Mouse (Mus musculus): Measurements from ENCODE around the gene Trpm5. TPM values are rescaled to one million over a fixed set of nuclear protein-coding genes. Genes with fewer than 3 reads are reported as not detected.

Trpm5 gene
- polyA plus RNA-seq, 1 experiment, result 13.1 TPM

GRCm38 (mm10) chr7:143062704-143063103 lies 31.7 kb downstream of the Trpm5 start:
- WGBS, result 41% methylated on average over 2 of the region's 2 CpGs
- Histone ChIP-seq H3K27me3 (ENCODE audit: control insufficient read depth, insufficient read depth, low read length) (no peaks in the 10 kb centered on the region), H3K4me3 (ENCODE audit: low read depth, low read length) (no peak overlapping the region), H3K4me1 (ENCODE audit: control insufficient read depth, insufficient read depth, insufficient read length, low read length) (peaks cover 29% of the 10 kb centered on the region), H3K27ac (ENCODE audit: insufficient read depth, low read depth, low read length) (no peak overlapping the region), H3K36me3 (ENCODE audit: control insufficient read depth, insufficient read depth, low read length) (peaks cover 41% of the 10 kb centered on the region)
- TF ChIP-seq CTCF (IDR thresholded peaks at IDR 0.05; ENCODE audit: extremely low read depth, insufficient read length, insufficient replicate concordance, low read depth, low read length) (no peak), POLR2A (IDR thresholded peaks at IDR 0.05; ENCODE audit: low read depth, low read length) (no peak)

- Histone ChIP-seq H3K27ac (ENCODE audit: insufficient read depth, low read depth, low read length) (peak overlapping the region; percentile 79), H3K27me3 (ENCODE audit: control insufficient read depth, insufficient read depth, low read length) (no peaks in the 10 kb centered on the region), H3K4me3 (ENCODE audit: low read depth, low read length) (no peak overlapping the region), H3K36me3 (ENCODE audit: control insufficient read depth, insufficient read depth, low read length) (peaks cover 19% of the 10 kb centered on the region), H3K4me1 (ENCODE audit: control insufficient read depth, insufficient read depth, insufficient read length, low read length) (peaks cover 56% of the 10 kb centered on the region)
- WGBS, result 17% methylated on average over 5 of the region's 5 CpGs
- TF ChIP-seq CTCF (IDR thresholded peaks at IDR 0.05; ENCODE audit: extremely low read depth, insufficient read length, insufficient replicate concordance, low read depth, low read length) (no peak), POLR2A (IDR thresholded peaks at IDR 0.05; ENCODE audit: low read depth, low read length) (no peak)
These were observed 35.1 kb downstream of the Trpm5 start for GRCm38 (mm10) chr7:143059202-143059870.

DNA sequence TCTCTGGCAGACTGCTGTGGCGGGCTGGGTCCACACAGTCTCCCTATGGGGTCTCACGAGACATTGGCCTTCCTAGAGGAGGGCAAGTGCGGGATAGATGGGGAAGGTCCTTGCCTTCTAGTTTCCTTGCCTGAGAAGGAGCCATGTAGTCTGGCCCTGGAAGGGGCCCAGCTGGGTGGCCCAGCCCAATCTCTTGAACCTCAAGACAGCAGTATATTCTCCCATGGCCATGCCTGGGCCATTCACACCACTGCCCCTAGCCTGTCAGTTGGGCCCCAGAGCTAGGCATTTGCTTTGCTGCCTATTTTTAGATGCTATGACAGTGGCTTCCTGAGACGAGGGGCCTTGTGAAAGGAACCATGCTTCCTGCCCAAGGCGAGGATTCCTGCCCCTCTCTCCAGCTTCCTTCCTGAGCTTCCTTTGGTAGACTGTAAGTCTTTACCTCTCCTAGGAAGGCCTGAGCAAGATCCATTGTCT lies 36.2 kb downstream of the Trpm5 start:
- 43% methylated on average over 5 of the region's 5 CpGs for WGBS
- H3K27me3 ChIP-seq (ENCODE audit: control insufficient read depth, insufficient read depth, low read length), result no peaks in the 10 kb centered on the region
- H3K4me3 ChIP-seq (ENCODE audit: low read depth, low read length), result no peak overlapping the region
- peaks cover 13% of the 10 kb centered on the region for H3K36me3 ChIP-seq (ENCODE audit: control insufficient read depth, insufficient read depth, low read length)
- H3K4me1 ChIP-seq (ENCODE audit: control insufficient read depth, insufficient read depth, insufficient read length, low read length), result peaks cover 61% of the 10 kb centered on the region
- peak overlapping the region; percentile 79 for H3K27ac ChIP-seq (ENCODE audit: insufficient read depth, low read depth, low read length)
- TF ChIP-seq POLR2A (IDR thresholded peaks at IDR 0.05; ENCODE audit: low read depth, low read length) (no peak), CTCF (IDR thresholded peaks at IDR 0.05; ENCODE audit: extremely low read depth, insufficient read length, insufficient replicate concordance, low read depth, low read length) (no peak)

- H3K4me1 ChIP-seq (ENCODE audit: control insufficient read depth, insufficient read depth, insufficient read length, low read length), result peaks cover 62% of the 10 kb centered on the region
- peak overlapping the region; percentile 79 for H3K27ac ChIP-seq (ENCODE audit: insufficient read depth, low read depth, low read length)
- peaks cover 9% of the 10 kb centered on the region for H3K36me3 ChIP-seq (ENCODE audit: control insufficient read depth, insufficient read depth, low read length)
- no peaks in the 10 kb centered on the region for H3K27me3 ChIP-seq (ENCODE audit: control insufficient read depth, insufficient read depth, low read length)
- WGBS, result 24% methylated on average over 9 of the region's 9 CpGs
- no peak overlapping the region for H3K4me3 ChIP-seq (ENCODE audit: low read depth, low read length)
- TF ChIP-seq CTCF (IDR thresholded peaks at IDR 0.05; ENCODE audit: extremely low read depth, insufficient read length, insufficient replicate concordance, low read depth, low read length), result no peak
- TF ChIP-seq POLR2A (IDR thresholded peaks at IDR 0.05; ENCODE audit: low read depth, low read length), result no peak
These were observed 36.7 kb downstream of the Trpm5 start for GRCm38 (mm10) chr7:143057667-143058220.

DNA sequence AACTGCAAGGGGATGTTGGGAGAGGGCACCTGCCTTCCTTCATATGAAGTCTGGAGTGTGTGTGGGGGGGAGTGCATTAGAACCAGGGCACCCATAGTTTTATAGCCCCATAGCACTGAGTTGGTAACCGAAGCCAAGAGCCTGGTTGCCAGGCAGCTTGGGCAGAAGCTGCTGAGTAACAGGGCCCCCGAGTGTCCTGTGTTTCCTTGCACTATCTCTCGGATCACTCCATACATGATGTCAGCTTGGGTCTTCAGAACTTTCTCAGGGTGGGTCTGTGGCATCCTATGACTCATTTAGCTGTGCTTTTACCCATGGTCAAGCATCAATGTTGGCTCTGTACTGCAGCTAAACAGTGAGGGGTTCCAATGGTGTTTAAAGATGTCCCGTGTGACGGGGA lies 37.4 kb downstream of the Trpm5 start:
- TF ChIP-seq POLR2A (IDR thresholded peaks at IDR 0.05; ENCODE audit: low read depth, low read length), result no peak
- TF ChIP-seq CTCF (IDR thresholded peaks at IDR 0.05; ENCODE audit: extremely low read depth, insufficient read length, insufficient replicate concordance, low read depth, low read length), result no peak
- Histone ChIP-seq H3K27ac (ENCODE audit: insufficient read depth, low read depth, low read length) (peak overlapping the region; percentile 79), H3K4me1 (ENCODE audit: control insufficient read depth, insufficient read depth, insufficient read length, low read length) (peaks cover 59% of the 10 kb centered on the region), H3K4me3 (ENCODE audit: low read depth, low read length) (no peak overlapping the region), H3K36me3 (ENCODE audit: control insufficient read depth, insufficient read depth, low read length) (peaks cover 3% of the 10 kb centered on the region), H3K27me3 (ENCODE audit: control insufficient read depth, insufficient read depth, low read length) (no peaks in the 10 kb centered on the region)
- WGBS, result 22% methylated on average over 5 of the region's 5 CpGs

DNA sequence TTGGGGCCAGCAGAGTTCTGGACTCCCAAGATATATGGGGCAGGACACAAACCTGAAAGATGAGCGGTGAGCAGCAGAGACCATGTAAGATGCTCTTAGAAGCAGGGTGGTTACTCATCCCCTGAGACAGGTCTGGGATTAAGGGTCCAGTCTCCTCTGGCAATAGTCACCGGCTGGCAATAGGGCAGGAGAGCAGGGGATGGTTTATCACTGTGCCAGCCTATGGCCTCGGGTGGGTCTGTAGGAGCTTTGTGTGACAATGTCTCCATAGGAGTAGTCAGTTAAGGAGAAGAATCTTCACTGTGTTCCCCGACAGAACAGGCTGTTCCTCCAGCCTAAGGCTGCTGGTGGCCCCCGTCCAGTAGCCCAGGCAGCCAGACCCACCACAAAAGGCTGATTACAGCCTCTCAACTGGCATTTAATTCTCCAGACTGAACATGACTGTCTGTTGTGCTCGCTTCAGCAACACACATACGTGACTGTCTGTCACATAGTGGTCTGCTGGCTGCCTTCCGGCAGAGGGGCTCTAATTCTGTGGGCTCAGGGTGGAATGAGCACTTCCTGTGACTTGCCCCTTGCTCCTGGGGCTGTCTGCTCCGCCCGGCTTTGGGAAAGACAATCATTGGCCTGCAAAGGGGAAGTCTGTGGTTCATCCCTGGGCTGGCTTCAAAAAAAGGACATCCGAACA lies 38.8 kb downstream of the Trpm5 start:
- Histone ChIP-seq H3K4me3 (ENCODE audit: low read depth, low read length) (peak overlapping the region; percentile 14), H3K27me3 (ENCODE audit: control insufficient read depth, insufficient read depth, low read length) (no peaks in the 10 kb centered on the region), H3K27ac (ENCODE audit: insufficient read depth, low read depth, low read length) (peak overlapping the region; percentile 1; the same call in 1 of the 2 replicates), H3K4me1 (ENCODE audit: control insufficient read depth, insufficient read depth, insufficient read length, low read length) (peaks cover 60% of the 10 kb centered on the region), H3K36me3 (ENCODE audit: control insufficient read depth, insufficient read depth, low read length) (no peaks in the 10 kb centered on the region)
- WGBS, result 27% methylated on average over 11 of the region's 11 CpGs
- TF ChIP-seq CTCF (IDR thresholded peaks at IDR 0.05; ENCODE audit: extremely low read depth, insufficient read length, insufficient replicate concordance, low read depth, low read length) (no peak), POLR2A (IDR thresholded peaks at IDR 0.05; ENCODE audit: low read depth, low read length) (no peak)

DNA sequence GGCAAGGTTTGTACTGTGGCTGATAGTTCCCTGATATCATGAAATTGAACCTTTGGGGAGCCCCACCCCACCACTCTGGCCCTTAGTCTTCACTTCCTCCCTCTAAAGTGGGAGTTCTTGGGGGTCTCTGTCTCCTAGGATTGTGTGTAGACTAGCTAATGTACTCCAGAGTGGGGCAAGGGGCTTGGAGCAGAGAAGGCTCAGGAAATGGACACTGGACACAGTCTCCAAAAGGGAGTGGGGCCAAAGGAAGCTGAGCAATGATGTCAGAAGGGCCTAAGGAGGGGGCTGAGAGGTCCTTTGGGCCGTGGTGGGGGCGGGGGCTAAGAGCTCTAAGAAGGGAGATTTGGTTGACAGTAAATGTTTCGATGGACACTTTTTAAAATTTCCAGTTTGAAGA lies 39.4 kb downstream of the Trpm5 start:
- WGBS, result 49% methylated on average over 3 of the region's 3 CpGs
- no peak overlapping the region for H3K27ac ChIP-seq (ENCODE audit: insufficient read depth, low read depth, low read length)
- H3K4me3 ChIP-seq (ENCODE audit: low read depth, low read length), result peak overlapping the region; percentile 87; the same call in 1 of the 2 replicates
- H3K36me3 ChIP-seq (ENCODE audit: control insufficient read depth, insufficient read depth, low read length), result no peaks in the 10 kb centered on the region
- TF ChIP-seq POLR2A (IDR thresholded peaks at IDR 0.05; ENCODE audit: low read depth, low read length), result no peak
- no peak for TF ChIP-seq CTCF (IDR thresholded peaks at IDR 0.05; ENCODE audit: extremely low read depth, insufficient read length, insufficient replicate concordance, low read depth, low read length)
- peaks cover 59% of the 10 kb centered on the region for H3K4me1 ChIP-seq (ENCODE audit: control insufficient read depth, insufficient read depth, insufficient read length, low read length)
- no peaks in the 10 kb centered on the region for H3K27me3 ChIP-seq (ENCODE audit: control insufficient read depth, insufficient read depth, low read length)

Data from small intestine, adult 2 months (tissue).